Mouse (Mus musculus): ENCODE measurements around the gene Gm36210. TPM values are rescaled to one million over a fixed set of nuclear protein-coding genes. Genes with fewer than 3 reads are reported as not detected.

The Gm36210 gene
- polyA plus RNA-seq, 1 experiment from 2014 or later, result 0.22 TPM

DNA sequence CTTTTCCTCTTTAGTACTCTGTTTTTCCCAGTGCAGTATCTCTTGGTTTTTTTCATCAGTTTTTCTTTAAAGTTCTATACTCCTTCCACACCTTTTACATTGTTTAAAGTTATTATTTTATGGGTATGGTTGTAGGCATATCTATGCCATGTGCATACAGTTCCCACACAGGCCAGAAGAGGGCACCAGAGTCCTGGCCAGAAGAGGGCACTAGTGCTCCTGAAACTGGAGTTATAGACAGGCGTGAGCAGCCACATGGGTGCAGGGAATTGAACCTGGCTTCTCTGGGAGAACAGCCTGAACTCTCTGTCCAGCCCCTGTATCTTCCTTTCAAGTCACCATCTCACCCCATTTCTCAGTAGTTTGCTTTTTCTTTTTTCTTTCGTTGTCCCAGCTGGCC lies 32.1 kb upstream of the Gm36210 start:
- no peaks in the 10 kb centered on the region for H3K36me3 ChIP-seq (ENCODE audit: control insufficient read depth, insufficient read depth, low read length)
- H3K4me2 ChIP-seq, result no peak overlapping the region
- ATAC-seq (replicated peaks; ENCODE audit: low FRiP score) (0 out of 2 replicates have a peak, but pooled peaks have one; percentile 44), DNase-seq (ENCODE audit: low spot score) (no peak)
- H3K4me1 ChIP-seq (replicated peaks; ENCODE audit: control insufficient read depth, insufficient read depth, low read length), result 0 out of 2 replicates have a peak, but pooled peaks cover 1% of the 10 kb centered on the region
- no peak overlapping the region for H3K4me3 ChIP-seq (ENCODE audit: low read depth, low read length)
- H3K9ac ChIP-seq (ENCODE audit: low read depth, low read length), result no peak overlapping the region
- no peak overlapping the region for H3K27ac ChIP-seq (ENCODE audit: low read depth, low read length)
- 0 out of 2 replicates have a peak, but pooled peaks cover 2% of the 10 kb centered on the region for H3K27me3 ChIP-seq (replicated peaks; ENCODE audit: control insufficient read depth, insufficient read depth, low read length)
- peaks cover 3% of the 10 kb centered on the region; the same call in 1 of the 2 replicates for H3K9me3 ChIP-seq (ENCODE audit: control insufficient read depth, low read length)
- WGBS, result 29% methylated on average over 2 of the region's 2 CpGs

DNA sequence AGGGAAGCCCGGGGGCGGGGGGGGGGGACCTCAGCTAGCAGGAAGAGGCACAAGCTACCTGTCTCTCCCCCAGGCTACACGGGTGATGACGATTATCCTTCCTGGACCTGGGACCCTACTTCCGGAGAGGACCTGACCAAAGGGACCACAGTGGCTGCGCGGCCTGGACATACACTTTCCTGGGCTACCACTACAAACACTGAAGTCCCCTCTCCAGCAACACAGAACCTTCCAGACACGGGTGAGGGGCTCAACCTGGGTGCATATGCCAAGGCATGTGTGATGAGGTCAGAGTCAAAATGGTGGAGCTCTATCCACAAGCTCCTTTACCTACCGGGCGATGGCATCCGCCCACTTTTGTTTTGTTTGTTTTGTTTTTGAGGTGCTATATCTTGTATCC lies 31.1 kb upstream of the Gm36210 start:
- H3K9me3 ChIP-seq (ENCODE audit: control insufficient read depth, low read length), result peaks cover 3% of the 10 kb centered on the region; the same call in 1 of the 2 replicates
- no peaks in the 10 kb centered on the region for H3K4me1 ChIP-seq (replicated peaks; ENCODE audit: control insufficient read depth, insufficient read depth, low read length)
- H3K4me2 ChIP-seq, result no peak overlapping the region
- H3K9ac ChIP-seq (ENCODE audit: low read depth, low read length), result no peak overlapping the region
- 66% methylated on average over 11 of the region's 11 CpGs for WGBS
- no peaks in the 10 kb centered on the region for H3K27me3 ChIP-seq (replicated peaks; ENCODE audit: control insufficient read depth, insufficient read depth, low read length)
- no peak overlapping the region for H3K4me3 ChIP-seq (ENCODE audit: low read depth, low read length)
- no peak overlapping the region for H3K27ac ChIP-seq (ENCODE audit: low read depth, low read length)
- ATAC-seq (replicated peaks; ENCODE audit: low FRiP score), result no peak
- H3K36me3 ChIP-seq (ENCODE audit: control insufficient read depth, insufficient read depth, low read length), result no peaks in the 10 kb centered on the region
- no peak for DNase-seq (ENCODE audit: low spot score)

DNA sequence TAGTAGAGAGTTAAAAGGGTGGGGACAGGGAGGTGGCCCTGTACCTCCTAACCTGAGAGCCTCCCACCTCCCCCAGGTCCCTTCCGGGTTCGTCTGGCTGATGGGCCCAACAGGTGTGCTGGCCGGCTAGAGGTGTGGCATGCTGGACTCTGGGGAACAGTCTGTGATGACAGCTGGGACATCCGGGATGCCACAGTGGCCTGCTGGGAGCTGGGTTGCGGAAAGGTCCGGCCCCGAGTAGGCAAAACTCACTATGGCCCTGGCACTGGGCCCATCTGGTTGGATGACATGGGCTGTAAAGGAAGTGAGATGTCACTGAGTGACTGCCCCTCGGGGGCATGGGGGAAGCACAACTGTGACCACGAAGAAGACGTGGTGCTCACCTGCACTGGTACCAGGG lies 30.5 kb upstream of the Gm36210 start:
- no peaks in the 10 kb centered on the region for H3K4me1 ChIP-seq (replicated peaks; ENCODE audit: control insufficient read depth, insufficient read depth, low read length)
- no peak overlapping the region for H3K27ac ChIP-seq (ENCODE audit: low read depth, low read length)
- 75% methylated on average over 10 of the region's 10 CpGs for WGBS
- no peaks in the 10 kb centered on the region for H3K36me3 ChIP-seq (ENCODE audit: control insufficient read depth, insufficient read depth, low read length)
- H3K4me3 ChIP-seq (ENCODE audit: low read depth, low read length), result no peak overlapping the region
- no peak overlapping the region for H3K9ac ChIP-seq (ENCODE audit: low read depth, low read length)
- H3K27me3 ChIP-seq (replicated peaks; ENCODE audit: control insufficient read depth, insufficient read depth, low read length), result no peaks in the 10 kb centered on the region
- peaks cover 3% of the 10 kb centered on the region; the same call in 1 of the 2 replicates for H3K9me3 ChIP-seq (ENCODE audit: control insufficient read depth, low read length)
- H3K4me2 ChIP-seq, result no peak overlapping the region
- DNase-seq (ENCODE audit: low spot score), result no peak
- no peak for ATAC-seq (replicated peaks; ENCODE audit: low FRiP score)

DNA sequence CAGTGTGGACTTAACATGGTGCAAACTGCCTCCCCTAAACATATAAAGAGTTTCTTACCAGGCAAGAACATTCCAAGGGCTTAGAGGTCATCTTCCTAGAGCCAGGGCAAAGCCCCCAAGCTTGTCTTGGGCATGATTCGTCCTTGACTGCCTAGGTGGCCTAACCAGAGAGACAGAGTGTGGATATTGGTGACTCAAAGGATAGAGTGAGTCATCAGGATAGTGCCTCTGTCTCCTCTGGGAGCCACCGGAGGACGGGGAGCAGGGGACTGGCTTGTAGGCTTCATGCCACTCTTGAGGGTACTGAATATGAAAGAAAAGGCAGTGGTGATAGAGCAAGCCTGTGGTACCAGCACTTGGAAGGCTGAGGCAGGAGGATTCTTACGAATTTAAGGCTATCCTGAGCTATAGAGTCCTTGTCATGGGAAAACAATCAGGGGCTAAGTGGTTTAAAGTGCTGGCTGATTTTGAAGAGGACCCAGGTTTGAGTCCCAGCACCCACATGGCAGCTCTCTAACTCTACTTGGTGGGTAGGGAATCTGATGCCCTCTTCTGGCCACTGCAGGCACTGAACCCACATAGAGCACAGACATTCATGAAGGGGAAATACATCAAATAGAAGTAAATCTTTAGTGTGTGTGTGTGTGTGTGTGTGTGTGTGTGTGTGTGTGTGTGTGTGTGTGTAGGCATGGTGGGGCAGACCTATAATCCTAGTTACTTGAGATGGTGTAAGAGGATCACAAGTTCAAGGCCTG lies 28.0 kb upstream of the Gm36210 start:
- Histone ChIP-seq H3K4me1 (replicated peaks; ENCODE audit: control insufficient read depth, insufficient read depth, low read length) (no peaks in the 10 kb centered on the region), H3K9ac (ENCODE audit: low read depth, low read length) (no peak overlapping the region), H3K4me2 (no peak overlapping the region), H3K36me3 (ENCODE audit: control insufficient read depth, insufficient read depth, low read length) (no peaks in the 10 kb centered on the region), H3K27me3 (replicated peaks; ENCODE audit: control insufficient read depth, insufficient read depth, low read length) (no peaks in the 10 kb centered on the region), H3K4me3 (ENCODE audit: low read depth, low read length) (no peak overlapping the region), H3K27ac (ENCODE audit: low read depth, low read length) (no peak overlapping the region), H3K9me3 (ENCODE audit: control insufficient read depth, low read length) (peaks cover 3% of the 10 kb centered on the region; the same call in 1 of the 2 replicates)
- DNase-seq (ENCODE audit: low spot score) (no peak), ATAC-seq (replicated peaks; ENCODE audit: low FRiP score) (no peak)
- WGBS, result 78% methylated on average over 4 of the region's 4 CpGs

DNA sequence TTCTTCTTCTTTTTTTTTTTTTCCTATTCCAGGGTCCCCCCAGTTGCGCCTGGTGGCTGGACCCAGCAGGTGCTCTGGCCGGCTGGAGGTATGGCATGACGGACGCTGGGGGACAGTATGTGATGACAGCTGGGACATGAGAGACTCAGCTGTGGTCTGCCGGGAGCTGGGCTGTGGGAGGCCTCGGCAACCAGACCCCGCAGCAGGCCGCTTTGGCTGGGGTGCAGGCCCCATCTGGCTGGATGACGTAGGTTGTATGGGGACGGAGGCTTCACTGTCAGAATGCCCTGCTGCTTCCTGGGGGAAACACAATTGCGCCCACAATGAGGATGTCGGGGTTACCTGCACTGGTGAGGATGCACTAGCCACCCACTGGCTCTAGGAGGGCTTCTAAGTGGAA lies 26.8 kb upstream of the Gm36210 start:
- H3K27ac ChIP-seq (ENCODE audit: low read depth, low read length), result no peak overlapping the region
- ATAC-seq (replicated peaks; ENCODE audit: low FRiP score) (no peak), DNase-seq (ENCODE audit: low spot score) (no peak)
- H3K9ac ChIP-seq (ENCODE audit: low read depth, low read length), result no peak overlapping the region
- no peak overlapping the region for H3K4me2 ChIP-seq
- H3K9me3 ChIP-seq (ENCODE audit: control insufficient read depth, low read length), result peaks cover 3% of the 10 kb centered on the region; the same call in 1 of the 2 replicates
- H3K36me3 ChIP-seq (ENCODE audit: control insufficient read depth, insufficient read depth, low read length), result no peaks in the 10 kb centered on the region
- no peaks in the 10 kb centered on the region for H3K27me3 ChIP-seq (replicated peaks; ENCODE audit: control insufficient read depth, insufficient read depth, low read length)
- 74% methylated on average over 12 of the region's 12 CpGs for WGBS
- no peaks in the 10 kb centered on the region for H3K4me1 ChIP-seq (replicated peaks; ENCODE audit: control insufficient read depth, insufficient read depth, low read length)
- no peak overlapping the region for H3K4me3 ChIP-seq (ENCODE audit: low read depth, low read length)

DNA sequence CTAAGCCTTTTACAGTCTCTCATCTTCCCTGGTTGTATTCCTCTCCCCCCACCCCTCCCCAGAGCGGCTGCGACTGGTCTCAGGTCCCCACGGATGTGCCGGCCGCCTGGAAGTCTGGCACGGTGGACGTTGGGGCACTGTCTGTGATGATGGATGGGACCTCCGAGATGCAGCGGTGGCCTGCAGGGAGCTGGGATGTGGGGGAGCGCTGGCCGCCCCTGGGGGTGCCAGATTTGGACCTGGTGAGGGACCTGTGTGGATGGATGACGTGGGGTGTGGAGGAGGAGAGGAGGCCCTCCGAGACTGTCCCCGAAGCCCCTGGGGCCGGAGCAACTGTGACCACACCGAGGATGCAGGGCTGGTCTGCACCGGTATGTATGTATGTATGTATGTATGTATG lies 22.0 kb upstream of the Gm36210 start:
- Histone ChIP-seq H3K9ac (ENCODE audit: low read depth, low read length) (no peak overlapping the region), H3K27ac (ENCODE audit: low read depth, low read length) (no peak overlapping the region), H3K4me1 (replicated peaks; ENCODE audit: control insufficient read depth, insufficient read depth, low read length) (peaks cover 12% of the 10 kb centered on the region), H3K9me3 (ENCODE audit: control insufficient read depth, low read length) (no peaks in the 10 kb centered on the region), H3K36me3 (ENCODE audit: control insufficient read depth, insufficient read depth, low read length) (no peaks in the 10 kb centered on the region), H3K27me3 (replicated peaks; ENCODE audit: control insufficient read depth, insufficient read depth, low read length) (peaks cover 16% of the 10 kb centered on the region), H3K4me2 (no peak overlapping the region; the same call in 1 of the 2 replicates), H3K4me3 (ENCODE audit: low read depth, low read length) (no peak overlapping the region)
- ATAC-seq (replicated peaks; ENCODE audit: low FRiP score) (no peak), DNase-seq (ENCODE audit: low spot score) (no peak)
- WGBS, result 73% methylated on average over 17 of the region's 17 CpGs

DNA sequence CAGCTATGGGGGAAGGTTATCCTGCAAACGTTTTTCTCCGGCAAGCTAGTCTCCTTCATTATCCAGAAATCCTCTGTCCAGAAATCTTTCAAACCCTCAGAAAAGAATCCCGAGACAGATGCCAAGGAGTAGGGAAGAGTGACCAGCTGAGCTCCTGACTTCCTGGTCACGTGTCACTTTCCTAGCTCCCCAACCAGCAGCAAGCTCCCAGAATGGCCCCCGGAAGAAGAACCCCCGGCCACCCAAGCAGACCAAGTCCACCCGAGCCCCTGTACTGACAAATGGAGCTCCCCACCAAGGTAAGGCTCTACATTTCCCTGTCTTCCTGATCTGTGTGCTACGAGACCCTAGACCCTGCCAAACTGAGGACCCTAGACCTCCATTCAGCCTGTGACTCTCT lies 21.4 kb upstream of the Gm36210 start:
- 53% methylated on average over 8 of the region's 8 CpGs for WGBS
- H3K27ac ChIP-seq (ENCODE audit: low read depth, low read length), result no peak overlapping the region
- ATAC-seq (replicated peaks; ENCODE audit: low FRiP score) (no peak), DNase-seq (ENCODE audit: low spot score) (no peak)
- H3K9me3 ChIP-seq (ENCODE audit: control insufficient read depth, low read length), result no peaks in the 10 kb centered on the region
- no peak overlapping the region for H3K4me2 ChIP-seq
- no peak overlapping the region for H3K9ac ChIP-seq (ENCODE audit: low read depth, low read length)
- H3K27me3 ChIP-seq (replicated peaks; ENCODE audit: control insufficient read depth, insufficient read depth, low read length), result peaks cover 22% of the 10 kb centered on the region
- no peaks in the 10 kb centered on the region for H3K36me3 ChIP-seq (ENCODE audit: control insufficient read depth, insufficient read depth, low read length)
- H3K4me3 ChIP-seq (ENCODE audit: low read depth, low read length), result no peak overlapping the region
- peaks cover 15% of the 10 kb centered on the region for H3K4me1 ChIP-seq (replicated peaks; ENCODE audit: control insufficient read depth, insufficient read depth, low read length)

DNA sequence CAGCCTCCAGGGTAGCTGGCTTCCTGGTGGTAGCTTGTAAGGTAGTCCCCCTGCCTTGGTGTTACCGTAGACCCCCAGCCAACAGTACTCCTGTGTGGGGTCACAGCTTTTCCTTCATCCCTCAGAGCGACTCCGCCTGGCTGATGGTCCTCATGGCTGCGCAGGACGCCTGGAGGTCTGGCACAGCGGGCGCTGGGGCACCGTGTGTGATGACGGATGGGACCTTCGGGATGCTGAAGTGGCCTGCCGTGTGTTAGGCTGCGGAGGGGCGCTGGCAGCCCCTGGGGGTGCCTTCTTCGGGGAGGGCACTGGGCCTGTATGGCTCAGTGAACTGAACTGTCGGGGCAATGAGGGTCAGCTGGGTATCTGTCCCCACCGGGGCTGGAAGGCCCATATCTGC lies 20.5 kb upstream of the Gm36210 start:
- ATAC-seq (replicated peaks; ENCODE audit: low FRiP score), result no peak
- no peak overlapping the region for H3K4me2 ChIP-seq

More for the DNA sequence above, 20.5 kb upstream of the Gm36210 start:
- H3K4me1 ChIP-seq (replicated peaks; ENCODE audit: control insufficient read depth, insufficient read depth, low read length), result peaks cover 18% of the 10 kb centered on the region
- H3K9ac ChIP-seq (ENCODE audit: low read depth, low read length), result no peak overlapping the region
- H3K9me3 ChIP-seq (ENCODE audit: control insufficient read depth, low read length), result no peaks in the 10 kb centered on the region
- no peaks in the 10 kb centered on the region for H3K36me3 ChIP-seq (ENCODE audit: control insufficient read depth, insufficient read depth, low read length)
- H3K27ac ChIP-seq (ENCODE audit: low read depth, low read length), result no peak overlapping the region
- no peak overlapping the region for H3K4me3 ChIP-seq (ENCODE audit: low read depth, low read length)
- peaks cover 26% of the 10 kb centered on the region for H3K27me3 ChIP-seq (replicated peaks; ENCODE audit: control insufficient read depth, insufficient read depth, low read length)
- 72% methylated on average over 16 of the region's 16 CpGs for WGBS
- DNase-seq (ENCODE audit: low spot score), result no peak
